Mouse (Mus musculus) MEL (cell line): ENCODE results near the gene Ddx60. TPM values are rescaled to one million over a fixed set of nuclear protein-coding genes. Genes with fewer than 3 reads are reported as not detected.

Experiments
- DNase-seq: peaks from one replicate; pipeline ENCODE4 v3.0.0; 2011; ENCODE audit warnings: low read depth, low spot score
- H3K27ac ChIP-seq: 2 replicates; pipeline ENCODE4 v1.5.1; 2012; ENCODE audit warnings: low read depth, mild to moderate bottlenecking, control low read depth, low read length, moderate library complexity; ENCODE audit not compliant: control insufficient read depth
- H3K27me3 ChIP-seq, 2 experiments: fragments of 150-350 bp in 1 of 2; sonication (generic) in 1 of 2; 2 replicates each; pipeline ENCODE4 v1.6.1; 2012; ENCODE audit warnings: low read length in 2 of 2, mild to moderate bottlenecking in 2 of 2, improper control_type of control experiment in 1 of 2, moderate library complexity in 1 of 2; ENCODE audit not compliant: insufficient read depth in 2 of 2, control insufficient read depth in 1 of 2
- H3K36me3 ChIP-seq, 2 experiments: 2 replicates each; pipeline ENCODE4 v1.6.1; 2012 to 2014; ENCODE audit warnings: low read length in 2 of 2, improper control_type of control experiment in 1 of 2, inconsistent platforms in 1 of 2, mild to moderate bottlenecking in 1 of 2; ENCODE audit not compliant: insufficient read depth in 2 of 2, control insufficient read depth in 1 of 2
- H3K4me1 ChIP-seq, 2 experiments: fragments of 150-350 bp in 1 of 2; sonication (generic) in 1 of 2; 2 replicates each; pipeline ENCODE4 v1.6.1; 2012; ENCODE audit warnings: low read length in 2 of 2, improper control_type of control experiment in 1 of 2, mild to moderate bottlenecking in 1 of 2; ENCODE audit not compliant: insufficient read depth in 2 of 2, control insufficient read depth in 1 of 2
- H3K4me3 ChIP-seq, 2 experiments: fragments of 150-350 bp in 1 of 2; sonication (generic) in 1 of 2; 2 replicates each; pipeline ENCODE4 v1.5.1; 2012; ENCODE audit warnings: low read depth in 2 of 2, low read length in 2 of 2, mild to moderate bottlenecking in 2 of 2, moderate library complexity in 2 of 2, control low read depth in 1 of 2, improper control_type of control experiment in 1 of 2; ENCODE audit not compliant: control insufficient read depth in 1 of 2, insufficient read depth in 1 of 2
- H3K79me2 ChIP-seq: 2 replicates; pipeline ENCODE4 v1.6.1; 2012; ENCODE audit warnings: mild to moderate bottlenecking, low read length, moderate library complexity; ENCODE audit not compliant: control insufficient read depth, poor library complexity, insufficient read depth
- H3K9ac ChIP-seq: 2 replicates; pipeline ENCODE4 v1.6.1; 2012; ENCODE audit warnings: low read depth, mild to moderate bottlenecking, control low read depth, low read length, moderate library complexity; ENCODE audit not compliant: control insufficient read depth, poor library complexity, severe bottlenecking
- H3K9me3 ChIP-seq: fragments of 150-350 bp; sonication (generic); replicated peaks from 2 replicates; pipeline ENCODE4 v1.6.1; 2012; ENCODE audit warnings: mild to moderate bottlenecking, low read length, improper control_type of control experiment, moderate library complexity; ENCODE audit not compliant: insufficient read depth
- CHD1 ChIP-seq: IDR thresholded peaks from 2 replicates; pipeline ENCODE4 v1.6.1; 2012; ENCODE audit warnings: low read depth, mild to moderate bottlenecking, inconsistent platforms, low read length, improper control_type of control experiment
- CHD2 ChIP-seq: IDR thresholded peaks from 2 replicates; pipeline ENCODE4 v1.6.1; 2011; ENCODE audit warnings: low read length, improper control_type of control experiment
- CTCF ChIP-seq, 3 experiments: IDR thresholded peaks in 2 of 3; conservative IDR thresholded peaks in 1 of 3; 2 replicates each; pipeline ENCODE4 v1.5.1; 2011 to 2012; ENCODE audit warnings: low read length in 3 of 3, low read depth in 2 of 3, mild to moderate bottlenecking in 2 of 3, improper control_type of control experiment in 1 of 3, inconsistent platforms in 1 of 3, mixed read lengths in 1 of 3, moderate library complexity in 1 of 3; ENCODE audit not compliant: control insufficient read depth in 1 of 3, insufficient read depth in 1 of 3, poor library complexity in 1 of 3, severe bottlenecking in 1 of 3
- EP300 ChIP-seq, 2 experiments: IDR thresholded peaks; 2 replicates each; pipeline ENCODE4 v1.6.1; 2011; ENCODE audit warnings: improper control_type of control experiment in 2 of 2, low read length in 2 of 2, low read depth in 1 of 2, mild to moderate bottlenecking in 1 of 2
- GATA1 ChIP-seq: IDR thresholded peaks from 2 replicates; pipeline ENCODE4 v1.6.1; 2011; ENCODE audit warnings: low read depth, low read length, improper control_type of control experiment
- HCFC1 ChIP-seq: IDR thresholded peaks from 2 replicates; pipeline ENCODE4 v1.6.1; 2012; ENCODE audit warnings: low read depth, mild to moderate bottlenecking, inconsistent platforms, low read length, improper control_type of control experiment, moderate library complexity
- KAT2A ChIP-seq: conservative IDR thresholded peaks from 2 replicates; pipeline ENCODE4 v1.6.1; 2012; ENCODE audit warnings: low read depth, low read length, improper control_type of control experiment, inconsistent platforms
- MAFK ChIP-seq: IDR thresholded peaks from 2 replicates; pipeline ENCODE4 v1.6.1; 2011; ENCODE audit warnings: low read depth, mild to moderate bottlenecking, low read length, improper control_type of control experiment, borderline replicate concordance
- MAZ ChIP-seq: IDR thresholded peaks from 2 replicates; pipeline ENCODE4 v1.6.1; 2012; ENCODE audit warnings: low read depth, mild to moderate bottlenecking, inconsistent platforms, low read length, improper control_type of control experiment
- MEF2A ChIP-seq: IDR thresholded peaks from 2 replicates; pipeline ENCODE4 v1.6.1; 2014; ENCODE audit warnings: low read depth, mild to moderate bottlenecking, inconsistent platforms, low read length, improper control_type of control experiment; ENCODE audit not compliant: poor library complexity, insufficient replicate concordance, severe bottlenecking; ENCODE audit errors: extremely low read depth
- MYC ChIP-seq: IDR thresholded peaks from 2 replicates; pipeline ENCODE4 v1.6.1; 2011; ENCODE audit warnings: low read depth, mild to moderate bottlenecking, low read length, improper control_type of control experiment, moderate library complexity
- POLR2AphosphoS5 ChIP-seq: IDR thresholded peaks from 2 replicates; pipeline ENCODE4 v1.6.1; 2012; ENCODE audit warnings: low read depth, borderline replicate concordance, mild to moderate bottlenecking, inconsistent platforms, low read length, moderate library complexity, mixed read lengths
- RCOR1 ChIP-seq: IDR thresholded peaks from 2 replicates; pipeline ENCODE4 v1.6.1; 2012; ENCODE audit warnings: low read depth, mild to moderate bottlenecking, inconsistent platforms, low read length, improper control_type of control experiment
- SMC3 ChIP-seq: IDR thresholded peaks from 2 replicates; pipeline ENCODE4 v1.6.1; 2011; ENCODE audit warnings: low read depth, low read length, improper control_type of control experiment
- UBTF ChIP-seq: IDR thresholded peaks from 2 replicates; pipeline ENCODE4 v1.6.1; 2012; ENCODE audit warnings: low read depth, mild to moderate bottlenecking, inconsistent platforms, low read length, improper control_type of control experiment, moderate library complexity, borderline replicate concordance; ENCODE audit not compliant: insufficient read depth
- polyA plus RNA-seq, 2 experiments: library from polyadenylated mRNA; stranded (reverse) in 1 of 2; unstranded in 1 of 2; fragments of >175 nt in 1 of 2; fragments of >200 nt in 1 of 2; gene quantifications; 2 replicates each; pipeline versions ENCODE4 v1.2.1 to v1.2.4; 2012; ENCODE audit warnings: low replicate concordance in 2 of 2, low read depth in 1 of 2; ENCODE audit not compliant: insufficient read length in 2 of 2, insufficient read depth in 1 of 2, missing spikeins in 1 of 2
- total RNA-seq: library from RNA; depleted of rRNA; stranded (reverse); fragments of 300-350 nt; gene quantifications from 2 replicates; pipeline ENCODE4 v1.2.3, GENCODE M21; 2012

The Ddx60 gene
- total and polyA plus RNA-seq, 3 experiments, result not detected

DNA sequence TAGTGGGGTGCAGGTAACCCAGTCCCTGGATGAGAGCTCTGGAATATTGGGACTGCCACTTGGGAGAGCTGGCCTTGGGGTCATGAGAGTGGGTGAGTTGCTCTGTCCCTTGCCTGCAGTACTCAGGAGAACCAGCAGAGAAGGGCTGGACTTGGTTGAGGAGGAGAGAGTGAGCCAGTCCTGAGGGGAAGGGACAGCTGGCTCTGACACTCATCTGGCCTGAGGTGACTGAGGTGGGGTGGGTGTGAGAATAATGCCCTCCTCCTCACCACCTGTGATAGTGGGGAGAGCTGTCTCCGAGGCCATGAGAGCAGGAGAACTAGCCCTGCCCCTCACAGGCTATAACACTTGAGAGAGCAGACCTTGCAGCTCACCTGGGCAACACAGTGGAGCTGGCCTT lies 30.5 kb upstream of the Ddx60 start:
- no peaks in the 10 kb centered on the region for H3K4me1 ChIP-seq
- no peak overlapping the region for H3K9ac ChIP-seq
- no peak overlapping the region for H3K4me3 ChIP-seq
- H3K27ac ChIP-seq, result no peak overlapping the region
- H3K9me3 ChIP-seq, result no peaks in the 10 kb centered on the region
- no peaks in the 10 kb centered on the region for H3K79me2 ChIP-seq
- no peaks in the 10 kb centered on the region for H3K27me3 ChIP-seq
- H3K36me3 ChIP-seq, result no peaks in the 10 kb centered on the region
- no peak for DNase-seq
- TF ChIP-seq SMC3 (no peak), HCFC1 (no peak), MAZ (no peak), EP300 (IDR thresholded peaks at IDR 0.05; ENCODE audit: low read depth in 1 of 2, low read length in 2 of 2) (no peak), MAFK (no peak), CTCF (IDR thresholded peaks at IDR 0.05 in 2 of 3, conservative IDR thresholded peaks at IDR 0.05 in 1 of 3; ENCODE audit: control insufficient read depth in 1 of 3, insufficient read depth in 1 of 3, low read depth in 2 of 3, low read length in 3 of 3, poor library complexity in 1 of 3, severe bottlenecking in 1 of 3) (no peak), POLR2AphosphoS5 (no peak), CHD1 (no peak)

- TF ChIP-seq MEF2A, result no peak
- TF ChIP-seq CHD2, result no peak
- no peak for TF ChIP-seq KAT2A
- no peak for TF ChIP-seq GATA1
- TF ChIP-seq MYC, result no peak
- no peak for TF ChIP-seq UBTF
- no peak for TF ChIP-seq RCOR1
- no peak for TF ChIP-seq SMC3
- TF ChIP-seq CTCF (IDR thresholded peaks at IDR 0.05 in 2 of 3, conservative IDR thresholded peaks at IDR 0.05 in 1 of 3; ENCODE audit: control insufficient read depth in 1 of 3, insufficient read depth in 1 of 3, low read depth in 2 of 3, low read length in 3 of 3, poor library complexity in 1 of 3, severe bottlenecking in 1 of 3), result no peak
These were observed 26.7 kb upstream of the Ddx60 start for GRCm38 (mm10) chr8:61901028-61901717.

More at GRCm38 (mm10) chr8:61901028-61901717, 26.7 kb upstream of the Ddx60 start:
- Histone ChIP-seq H3K9ac (no peak overlapping the region), H3K27ac (no peak overlapping the region), H3K27me3 (no peaks in the 10 kb centered on the region), H3K36me3 (no peaks in the 10 kb centered on the region), H3K79me2 (no peaks in the 10 kb centered on the region), H3K4me3 (no peak overlapping the region), H3K4me1 (no peaks in the 10 kb centered on the region), H3K9me3 (no peaks in the 10 kb centered on the region)
- DNase-seq, result no peak
